Mouse (Mus musculus) embryonic facial prominence, embryonic 12.5 days (tissue): Measurements from ENCODE around the gene Pgpep1l. TPM values are rescaled to one million over a fixed set of nuclear protein-coding genes. Genes with fewer than 3 reads are reported as not detected.

ENCODE experiments used
- ATAC-seq: fragments of 200-750 bp; cut with Nextera tagmentation; 2 replicates; pipeline ENCODE4 v1.8.0; 2017; ENCODE audit not compliant: insufficient number of reproducible peaks, insufficient read depth, low FRiP score, low TSS enrichment
- H3K27ac ChIP-seq: fragments of 300-500 bp; sonication (generic); 2 replicates; pipeline ENCODE4 v1.5.1; 2016; ENCODE audit warnings: mild to moderate bottlenecking
- H3K27me3 ChIP-seq: fragments of 300-500 bp; sonication (generic); 2 replicates; pipeline ENCODE4 v1.6.1; 2016; ENCODE audit warnings: mild to moderate bottlenecking, moderate library complexity
- H3K36me3 ChIP-seq: fragments of 300-500 bp; sonication (generic); 2 replicates; pipeline ENCODE4 v1.6.1; 2016; ENCODE audit warnings: mild to moderate bottlenecking
- H3K4me1 ChIP-seq: fragments of 300-500 bp; sonication (generic); 2 replicates; pipeline ENCODE4 v1.6.1; 2016
- H3K4me2 ChIP-seq: fragments of 300-500 bp; sonication (generic); replicated peaks from 2 replicates; pipeline ENCODE4 v1.6.1; 2016; ENCODE audit warnings: mild to moderate bottlenecking, moderate library complexity
- H3K4me3 ChIP-seq: fragments of 300-500 bp; sonication (generic); 2 replicates; pipeline ENCODE4 v1.5.1; 2016; ENCODE audit warnings: mild to moderate bottlenecking
- H3K9ac ChIP-seq: fragments of 300-500 bp; sonication (generic); 2 replicates; pipeline ENCODE4 v1.6.1; 2016; ENCODE audit warnings: mild to moderate bottlenecking, moderate library complexity
- H3K9me3 ChIP-seq: fragments of 300-500 bp; sonication (generic); 2 replicates; pipeline ENCODE4 v1.6.1; 2016; ENCODE audit warnings: mild to moderate bottlenecking, moderate library complexity
- WGBS: fragments of 180-500 bp; shearing (Covaris S2); methylation state at CpG from one replicate; pipeline ENCODE4 v1.1.7; 2016; 5-methylcytosine and 5-hydroxymethylcytosine counted together
- polyA plus RNA-seq: library from polyadenylated mRNA; unstranded; fragments of >200 nt; fragmentation: Nextera tagmentation; extraction: Ambion mirVana; gene quantifications from 2 replicates; pipeline ENCODE4 v1.2.1, GENCODE M21; 2016

Gene Pgpep1l
- polyA plus RNA-seq, 1 experiment from 2014 or later, result not detected

GRCm38 (mm10) chr7:68227621-68228020, 36.4 kb downstream of the Pgpep1l start:
- 85% methylated on average over 4 of the region's 4 CpGs for WGBS
- no peak overlapping the region for H3K4me3 ChIP-seq
- H3K9me3 ChIP-seq, result no peaks in the 10 kb centered on the region
- no peak overlapping the region for H3K9ac ChIP-seq
- H3K36me3 ChIP-seq, result peaks cover 45% of the 10 kb centered on the region
- no peaks in the 10 kb centered on the region for H3K27me3 ChIP-seq
- no peak overlapping the region for H3K4me2 ChIP-seq
- H3K27ac ChIP-seq, result peak overlapping the region; percentile 25
- no peak for ATAC-seq
- peaks cover 24% of the 10 kb centered on the region for H3K4me1 ChIP-seq

- 80% methylated on average over 11 of the region's 11 CpGs for WGBS
- Histone ChIP-seq H3K36me3 (peaks cover 45% of the 10 kb centered on the region), H3K9ac (no peak overlapping the region), H3K9me3 (no peaks in the 10 kb centered on the region), H3K27ac (no peak overlapping the region), H3K4me1 (peaks cover 24% of the 10 kb centered on the region), H3K27me3 (no peaks in the 10 kb centered on the region), H3K4me3 (no peak overlapping the region), H3K4me2 (no peak overlapping the region)
- ATAC-seq, result no peak
Measured at GRCm38 (mm10) chr7:68227021-68227420, 37.0 kb downstream of the Pgpep1l start.

DNA sequence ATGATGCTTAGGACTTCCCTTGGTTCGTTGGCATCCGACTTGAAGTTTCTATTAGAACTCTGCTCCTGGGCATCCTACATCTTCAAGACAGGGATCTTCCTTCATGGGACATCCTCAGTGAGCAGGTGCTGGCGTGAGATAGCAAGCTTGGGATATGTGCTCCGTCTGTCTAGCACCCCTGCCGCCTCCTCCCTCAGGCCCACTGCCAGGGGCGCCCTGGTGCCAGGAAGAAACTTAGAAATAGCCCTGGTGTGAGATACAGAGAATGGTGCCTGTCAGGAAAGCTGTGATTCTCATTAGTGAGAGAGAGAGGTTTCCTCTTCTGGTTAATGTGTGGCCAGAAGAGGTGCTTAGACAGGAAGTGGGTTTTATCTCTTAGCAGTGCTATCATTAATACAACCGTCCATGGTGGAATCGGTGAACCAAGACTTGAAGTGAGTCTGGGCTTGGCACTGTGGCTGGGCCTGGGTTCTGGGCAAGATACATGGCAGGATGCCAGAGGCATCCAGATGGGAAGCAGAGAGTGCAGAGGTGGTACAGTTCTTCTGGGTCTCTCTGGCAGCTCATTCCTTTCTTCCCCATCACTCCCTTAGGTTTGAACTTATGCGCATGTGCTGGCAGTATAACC, 38.5 kb downstream of the Pgpep1l start:
- Histone ChIP-seq H3K4me1 (peaks cover 24% of the 10 kb centered on the region), H3K9me3 (no peaks in the 10 kb centered on the region), H3K36me3 (peaks cover 35% of the 10 kb centered on the region), H3K9ac (no peak overlapping the region), H3K27ac (no peak overlapping the region), H3K27me3 (no peaks in the 10 kb centered on the region), H3K4me3 (no peak overlapping the region), H3K4me2 (no peak overlapping the region)
- ATAC-seq, result no peak
- 90% methylated on average over 9 of the region's 9 CpGs for WGBS

GRCm38 (mm10) chr7:68224006-68224405, 40.0 kb downstream of the Pgpep1l start:
- peaks cover 46% of the 10 kb centered on the region for H3K36me3 ChIP-seq
- H3K4me1 ChIP-seq, result peaks cover 24% of the 10 kb centered on the region
- no peak overlapping the region for H3K4me3 ChIP-seq
- H3K27ac ChIP-seq, result peak overlapping the region; percentile 62
- H3K4me2 ChIP-seq, result no peak overlapping the region
- H3K9me3 ChIP-seq, result no peaks in the 10 kb centered on the region
- H3K9ac ChIP-seq, result no peak overlapping the region
- ATAC-seq, result no peak
- H3K27me3 ChIP-seq, result no peaks in the 10 kb centered on the region
- WGBS, result 90% methylated on average over 5 of the region's 5 CpGs

- Histone ChIP-seq H3K4me2 (no peak overlapping the region), H3K4me3 (no peak overlapping the region), H3K27ac (peak overlapping the region; percentile 62), H3K27me3 (no peaks in the 10 kb centered on the region), H3K36me3 (peaks cover 52% of the 10 kb centered on the region), H3K9me3 (no peaks in the 10 kb centered on the region), H3K4me1 (peaks cover 21% of the 10 kb centered on the region), H3K9ac (0 out of 2 replicates have a peak overlapping the region, but pooled peaks have one; percentile 8)
- 24% methylated on average over 13 of the region's 13 CpGs for WGBS
- ATAC-seq, result peak; percentile 37; the same call in 1 of the 2 replicates
Measured at GRCm38 (mm10) chr7:68223356-68223808, 40.7 kb downstream of the Pgpep1l start.

DNA sequence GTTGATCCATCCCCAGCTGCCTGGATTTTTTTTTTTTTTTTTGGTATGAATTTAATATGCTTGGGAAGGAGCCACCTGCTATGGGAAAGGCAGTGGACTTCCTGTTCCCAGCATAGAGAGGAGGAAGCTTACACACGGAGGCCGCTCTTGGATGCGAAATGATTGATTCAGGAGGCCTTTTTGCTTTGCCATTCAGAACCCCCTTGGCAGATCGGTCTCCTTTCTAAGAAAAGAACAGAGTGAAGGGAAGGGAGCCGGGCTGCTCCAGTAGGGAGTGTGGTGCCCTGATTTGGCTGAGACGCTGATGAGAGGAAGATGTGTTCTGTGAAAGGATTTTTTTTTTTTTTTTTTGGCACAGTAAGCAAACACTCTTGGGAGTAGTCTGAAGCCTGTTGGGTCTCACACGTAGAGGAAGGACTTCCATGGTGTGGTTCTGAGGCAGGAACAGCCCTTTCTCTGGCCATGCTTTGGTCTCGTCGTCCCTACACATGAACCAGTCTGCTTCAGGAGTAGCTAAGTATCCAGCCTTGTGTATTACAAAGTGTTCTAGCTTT, 42.3 kb downstream of the Pgpep1l start:
- 85% methylated on average over 9 of the region's 9 CpGs for WGBS
- H3K4me3 ChIP-seq, result no peak overlapping the region
- H3K9me3 ChIP-seq, result no peaks in the 10 kb centered on the region
- H3K36me3 ChIP-seq, result peaks cover 58% of the 10 kb centered on the region
- ATAC-seq, result no peak
- no peak overlapping the region for H3K4me2 ChIP-seq
- H3K27ac ChIP-seq, result no peak overlapping the region
- no peak overlapping the region for H3K9ac ChIP-seq
- no peaks in the 10 kb centered on the region for H3K27me3 ChIP-seq
- peaks cover 14% of the 10 kb centered on the region for H3K4me1 ChIP-seq

DNA sequence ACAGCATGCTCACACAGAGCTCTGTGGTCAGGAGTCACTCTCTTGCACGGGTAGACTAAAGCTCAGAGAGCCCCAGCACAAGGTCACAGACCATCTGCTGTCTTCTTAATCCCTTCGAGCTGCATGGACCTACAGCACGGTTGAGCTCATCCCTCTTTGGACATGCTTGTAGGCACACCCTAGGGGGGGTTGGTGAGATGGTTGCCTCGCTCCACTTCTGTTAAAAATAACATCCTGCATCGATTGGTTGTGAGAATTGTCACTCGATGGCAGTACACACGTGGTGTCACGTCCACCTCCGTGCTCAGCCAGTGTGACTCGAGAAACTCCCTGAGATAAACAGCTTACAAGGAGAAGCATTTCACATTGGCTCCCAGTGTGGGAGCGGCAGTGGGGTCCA, 45.2 kb downstream of the Pgpep1l start:
- Histone ChIP-seq H3K36me3 (peaks cover 54% of the 10 kb centered on the region), H3K9me3 (no peaks in the 10 kb centered on the region), H3K27ac (no peak overlapping the region), H3K4me2 (no peak overlapping the region), H3K4me1 (peaks cover 14% of the 10 kb centered on the region), H3K9ac (no peak overlapping the region), H3K27me3 (no peaks in the 10 kb centered on the region), H3K4me3 (no peak overlapping the region)
- 88% methylated on average over 11 of the region's 11 CpGs for WGBS
- ATAC-seq, result no peak

- no peak overlapping the region for H3K27ac ChIP-seq
- H3K9me3 ChIP-seq, result no peaks in the 10 kb centered on the region
- no peaks in the 10 kb centered on the region for H3K27me3 ChIP-seq
- H3K36me3 ChIP-seq, result peaks cover 78% of the 10 kb centered on the region
- H3K4me2 ChIP-seq, result no peak overlapping the region
- no peak for ATAC-seq
- no peak overlapping the region for H3K4me3 ChIP-seq
- H3K4me1 ChIP-seq, result no peaks in the 10 kb centered on the region
- WGBS, result 88% methylated on average over 18 of the region's 18 CpGs
- no peak overlapping the region for H3K9ac ChIP-seq
Measured at GRCm38 (mm10) chr7:68215522-68216070, 48.4 kb downstream of the Pgpep1l start.

DNA sequence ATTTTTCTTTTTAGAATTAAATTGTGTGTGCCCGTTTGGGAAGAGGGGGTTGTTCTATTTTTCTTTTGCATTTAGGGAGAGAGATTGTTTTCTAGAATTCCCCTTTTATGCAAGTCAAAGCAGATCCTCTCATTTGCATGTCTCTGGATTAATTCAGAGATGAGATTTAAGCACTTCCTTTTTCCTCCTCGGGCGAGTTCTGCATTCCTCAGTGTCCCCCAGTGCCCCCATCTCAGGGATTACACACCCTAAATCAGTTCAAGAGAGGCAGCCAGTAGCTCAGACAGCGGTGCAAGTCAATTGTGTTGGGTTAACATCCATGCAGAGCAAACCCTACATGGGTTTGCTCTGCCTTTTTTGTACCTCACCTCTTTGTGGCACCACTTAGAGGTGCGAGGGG, 50.2 kb downstream of the Pgpep1l start:
- H3K4me2 ChIP-seq, result no peak overlapping the region
- no peak overlapping the region for H3K9ac ChIP-seq
- H3K36me3 ChIP-seq, result peaks cover 79% of the 10 kb centered on the region
- H3K9me3 ChIP-seq, result no peaks in the 10 kb centered on the region
- H3K27me3 ChIP-seq, result no peaks in the 10 kb centered on the region
- no peaks in the 10 kb centered on the region for H3K4me1 ChIP-seq
- WGBS, result 78% methylated on average over 5 of the region's 5 CpGs
- ATAC-seq, result no peak
- H3K27ac ChIP-seq, result no peak overlapping the region
- no peak overlapping the region for H3K4me3 ChIP-seq

- Histone ChIP-seq H3K36me3 (peaks cover 80% of the 10 kb centered on the region), H3K4me1 (no peaks in the 10 kb centered on the region), H3K9me3 (no peaks in the 10 kb centered on the region), H3K4me2 (no peak overlapping the region), H3K9ac (no peak overlapping the region), H3K4me3 (no peak overlapping the region), H3K27me3 (no peaks in the 10 kb centered on the region), H3K27ac (no peak overlapping the region)
- WGBS, result 90% methylated on average over 7 of the region's 7 CpGs
- no peak for ATAC-seq
Measured at GRCm38 (mm10) chr7:68211883-68212282, 52.1 kb downstream of the Pgpep1l start.

DNA sequence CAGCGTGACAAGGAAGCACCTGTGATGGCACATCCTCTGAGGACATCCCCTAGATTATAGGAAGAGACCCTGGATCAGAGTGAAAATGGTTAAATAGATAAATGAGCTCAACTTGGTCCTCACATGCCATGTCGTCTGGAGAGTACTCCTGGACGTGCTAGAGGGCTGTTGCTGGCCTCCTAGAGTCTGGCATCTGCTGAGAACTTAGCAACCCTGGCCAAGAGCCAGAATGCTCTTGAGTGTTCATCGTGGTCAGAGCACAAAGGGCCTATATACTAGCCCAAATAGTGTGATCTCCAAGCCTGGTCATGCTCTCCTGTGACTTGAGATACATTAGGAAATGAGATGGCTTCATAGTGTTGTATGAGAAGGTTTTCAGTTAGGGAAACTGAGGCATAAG, 53.6 kb downstream of the Pgpep1l start:
- no peak overlapping the region for H3K4me3 ChIP-seq
- no peaks in the 10 kb centered on the region for H3K9me3 ChIP-seq
- peaks cover 77% of the 10 kb centered on the region for H3K36me3 ChIP-seq
- no peaks in the 10 kb centered on the region for H3K4me1 ChIP-seq
- no peak overlapping the region for H3K4me2 ChIP-seq
- H3K27ac ChIP-seq, result no peak overlapping the region
- H3K27me3 ChIP-seq, result no peaks in the 10 kb centered on the region
- WGBS, result 84% methylated on average over 4 of the region's 4 CpGs
- no peak for ATAC-seq
- H3K9ac ChIP-seq, result no peak overlapping the region

DNA sequence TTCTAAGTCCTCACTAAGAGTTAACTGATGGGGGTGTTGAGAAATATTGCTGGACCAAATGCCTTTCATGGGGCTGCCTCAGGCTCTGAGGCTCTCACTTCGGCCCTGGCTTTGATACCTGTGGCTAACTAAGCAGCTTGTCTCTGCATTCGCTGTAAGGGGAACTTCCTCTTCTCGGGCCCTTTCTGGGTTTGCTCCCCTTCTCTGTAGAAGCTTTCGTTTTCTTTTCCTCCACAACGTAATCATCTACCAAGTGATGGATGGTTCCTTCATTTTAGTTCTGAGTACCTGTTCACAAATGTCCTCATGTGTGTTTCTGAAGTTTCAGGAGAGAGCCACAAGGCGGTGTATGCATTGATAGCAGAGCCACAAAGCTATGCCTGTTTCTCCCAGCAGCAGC, 55.0 kb downstream of the Pgpep1l start:
- no peak overlapping the region for H3K27ac ChIP-seq
- H3K4me1 ChIP-seq, result no peaks in the 10 kb centered on the region
- WGBS, result 95% methylated on average over 6 of the region's 6 CpGs
- ATAC-seq, result no peak
- H3K9ac ChIP-seq, result no peak overlapping the region
- H3K9me3 ChIP-seq, result no peaks in the 10 kb centered on the region
- H3K4me3 ChIP-seq, result no peak overlapping the region
- H3K27me3 ChIP-seq, result no peaks in the 10 kb centered on the region
- H3K36me3 ChIP-seq, result peaks cover 78% of the 10 kb centered on the region
- H3K4me2 ChIP-seq, result no peak overlapping the region
